Mouse (Mus musculus) heart, adult 18-20 months (tissue): Measurements from ENCODE around the gene Ncbp1. TPM values are rescaled to one million over a fixed set of nuclear protein-coding genes. Genes with fewer than 3 reads are reported as not detected.

Experiments
- DNase-seq, 2 experiments: peaks; one replicate each; pipeline ENCODE4 v3.0.0; 2021 to 2022; ENCODE audit warnings: mixed read lengths in 1 of 2
- total RNA-seq, 2 experiments: library from RNA; stranded (reverse); gene quantifications; 2 replicates each; pipeline ENCODE4 v1.2.3; 2021

The Ncbp1 gene
- total RNA-seq, 2 experiments from 2014 or later = 20.4 to 20.9 TPM

DNA sequence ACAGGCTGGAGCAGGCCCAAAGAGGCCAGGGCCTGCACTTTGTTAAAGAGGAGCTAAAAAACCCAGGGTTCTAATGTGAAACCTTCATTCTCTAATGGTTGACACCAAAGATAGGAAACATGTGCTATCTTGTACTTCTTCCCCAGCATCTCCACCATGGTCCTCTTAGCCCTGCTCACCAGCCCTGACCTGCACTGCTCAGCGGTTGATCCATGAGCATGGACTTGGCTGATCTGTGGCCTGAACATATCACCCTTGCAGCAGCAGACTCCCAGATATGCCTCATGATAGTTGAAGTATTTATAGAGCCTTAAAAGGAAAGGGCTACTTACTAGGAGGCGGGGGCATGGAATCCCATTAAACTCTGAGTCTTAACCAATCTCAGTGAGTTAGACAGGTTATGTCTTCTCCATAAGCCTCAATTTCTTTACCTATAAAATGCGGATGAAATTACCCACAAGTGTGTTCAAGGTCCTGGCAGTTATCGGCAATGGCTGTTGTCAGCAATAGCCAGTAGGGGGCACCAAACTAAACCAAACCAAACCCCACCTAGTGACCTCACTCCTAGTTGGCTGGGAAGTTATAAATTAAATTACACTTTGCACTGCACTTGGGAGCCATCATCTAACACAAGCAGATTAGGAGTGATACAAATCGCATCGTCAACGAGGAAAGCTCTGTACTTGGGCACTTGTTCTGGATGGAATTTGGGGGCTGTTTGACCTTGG, 63.6 kb downstream of the Ncbp1 start:
- DNase-seq = peak; percentile 66 to 83

DNA sequence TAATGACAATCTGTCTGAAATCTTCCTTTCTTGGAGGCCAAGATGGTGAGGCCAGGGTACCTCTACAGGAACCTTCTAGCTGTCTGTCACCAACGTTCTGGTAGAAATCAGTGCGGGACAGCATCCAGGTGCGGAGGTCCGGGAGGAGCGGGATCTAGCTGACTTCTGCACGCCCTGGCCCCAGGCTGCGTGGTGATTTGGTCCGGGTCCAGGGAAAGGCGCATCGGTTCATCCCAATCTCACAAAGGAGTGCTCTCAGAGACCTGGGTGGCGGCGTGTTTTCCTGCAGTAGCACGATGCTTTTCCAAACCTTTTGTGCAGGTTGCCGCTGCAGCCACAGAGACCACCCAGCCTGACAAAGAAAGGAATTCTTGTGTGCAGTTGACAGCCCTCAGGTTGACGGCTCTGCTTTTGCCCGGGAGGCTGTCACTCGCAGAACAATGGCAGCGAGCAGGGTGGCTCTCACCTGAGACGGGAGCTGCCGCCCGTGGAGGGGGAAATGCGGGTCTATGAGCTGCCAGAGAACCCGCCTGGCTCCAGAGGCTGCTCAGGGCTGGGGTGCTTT, 64.2 kb downstream of the Ncbp1 start:
- DNase-seq = no peak

DNA sequence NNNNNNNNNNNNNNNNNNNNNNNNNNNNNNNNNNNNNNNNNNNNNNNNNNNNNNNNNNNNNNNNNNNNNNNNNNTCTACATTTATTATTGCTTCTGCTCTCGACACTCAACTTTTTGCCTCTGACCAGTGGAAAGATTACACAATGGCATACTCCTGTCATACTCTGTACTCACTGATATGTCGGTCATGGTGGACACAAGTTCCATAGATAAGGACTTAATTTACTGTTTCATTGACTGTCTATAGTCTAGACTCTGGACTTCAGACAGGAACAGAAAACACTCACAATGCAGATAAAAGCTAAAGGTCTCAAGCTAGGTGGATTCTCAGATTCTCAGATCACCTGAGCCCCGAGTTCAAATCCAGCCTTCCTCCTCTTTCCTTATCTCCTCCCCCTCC, 82.7 kb downstream of the Ncbp1 start:
- DNase-seq = no peak

Other genes starting within 250 kb of the Ncbp1 start
- under 1 TPM in 1 of 2 experiments, not detected in 1; 0.18 TPM for gene Ccdc180, start 248.3 kb upstream of the Ncbp1 start, total RNA-seq
- 10 to 100 TPM; 11.0 to 12.3 TPM for gene Tdrd7, start 173.3 kb upstream of the Ncbp1 start, total RNA-seq
- gene Tmod1, start 99.7 kb upstream of the Ncbp1 start, total RNA-seq = 100 to 1,000 TPM; 228 to 259 TPM
- gene Tstd2, start 81 bp downstream of the Ncbp1 start, total RNA-seq = 10 to 100 TPM; 15.0 to 17.3 TPM
- gene Xpa, start 57.7 kb downstream of the Ncbp1 start, total RNA-seq = 1 to 10 TPM; 6.3 to 7.3 TPM
- gene Foxe1, start 205.0 kb downstream of the Ncbp1 start, total RNA-seq = not detected